Mouse (Mus musculus): ENCODE data around the gene Ehd4.

- TF ChIP-seq CTCF (IDR thresholded peaks at IDR 0.05; ENCODE audit: borderline replicate concordance, extremely low read depth, insufficient read depth, insufficient read length) (no peak), POLR2A (IDR thresholded peaks at IDR 0.05; ENCODE audit: borderline replicate concordance, extremely low read depth, insufficient read depth, insufficient read length, poor library complexity, severe bottlenecking) (no peak)
Observed at GRCm38 (mm10) chr2:120059466-120059865, 94.9 kb downstream of the Ehd4 start.
